Mouse (Mus musculus): ENCODE measurements at regions not wholly inside any gene's neighbourhood (a gene's known extent, or its start where the extent isn't known, plus 50 kb on each side); places are given as distances from the start of the nearest gene placed in this dataset.

GRCm38 (mm10) chr7:78971644-78972313 is 58.6 kb downstream of the Isg20 start:
- no peak for DNase-seq

GRCm38 (mm10) chr7:78989751-78990206 is 63.5 kb upstream of the Acan start:
- DNase-seq, result no peak

GRCm38 (mm10) chr7:78990302-78991038 is 62.8 kb upstream of the Acan start:
- DNase-seq, result peak in 1 of 2 experiments; percentile 4

GRCm38 (mm10) chr7:78992991-78993390 is 60.3 kb upstream of the Acan start:
- no peak for DNase-seq

- no peak for DNase-seq
Observed at GRCm38 (mm10) chr7:78994134-78994533, 59.1 kb upstream of the Acan start.

GRCm38 (mm10) chr7:78995034-78995433 is 58.2 kb upstream of the Acan start:
- DNase-seq, result no peak

- no peak for DNase-seq
Observed at GRCm38 (mm10) chr7:78995820-78996219, 57.5 kb upstream of the Acan start.
